Mouse (Mus musculus): ENCODE data around the gene Celsr1.

- TF ChIP-seq CTCF (IDR thresholded peaks at IDR 0.05) (no peak), POLR2A (IDR thresholded peaks at IDR 0.05; ENCODE audit: insufficient read depth, low read depth, low read length) (no peak), EP300 (IDR thresholded peaks at IDR 0.05; ENCODE audit: insufficient read depth, low read depth, low read length) (no peak)
Observed at GRCm38 (mm10) chr15:86049510-86049909, 15.9 kb upstream of the Celsr1 start.

Measured in heart, adult 2 months (tissue).